Mouse (Mus musculus) CH12.LX (cell line): ENCODE measurements around the gene Pex19. TPM values are rescaled to one million over a fixed set of nuclear protein-coding genes. Genes with fewer than 3 reads are reported as not detected.

Experiments used
- DNase-seq: peaks from one replicate; pipeline ENCODE4 v3.0.0-alpha.2; 2013; ENCODE audit errors: extremely low read depth
- H3K27ac ChIP-seq: 2 replicates; pipeline ENCODE4 v1.5.1; 2012; ENCODE audit warnings: low read depth, mild to moderate bottlenecking, control low read depth, moderate library complexity; ENCODE audit not compliant: insufficient read depth
- H3K27me3 ChIP-seq: replicated peaks from 2 replicates; pipeline ENCODE3; 2012; ENCODE audit warnings: inconsistent platforms
- H3K36me3 ChIP-seq, 2 experiments: replicated peaks in 1 of 2; 2 replicates each; pipeline versions ENCODE3 to v1.6.1; 2012; ENCODE audit warnings: inconsistent platforms in 1 of 2, low read length in 1 of 2, mild to moderate bottlenecking in 1 of 2, mixed read lengths in 1 of 2, moderate library complexity in 1 of 2; ENCODE audit not compliant: control insufficient read depth in 1 of 2, insufficient read depth in 1 of 2
- H3K4me1 ChIP-seq, 2 experiments: 2 replicates each; pipeline ENCODE4 v1.6.1; 2012; ENCODE audit warnings: inconsistent platforms in 1 of 2, moderate library complexity in 1 of 2; ENCODE audit not compliant: insufficient read depth in 2 of 2, control insufficient read depth in 1 of 2
- H3K4me2 ChIP-seq: 2 replicates; pipeline ENCODE4 v1.6.1; 2012; ENCODE audit warnings: low read depth, mild to moderate bottlenecking, control low read depth; ENCODE audit not compliant: poor library complexity, insufficient read depth, severe bottlenecking
- H3K4me3 ChIP-seq, 3 experiments: fragments of 150-350 bp in 1 of 3; sonication (generic) in 1 of 3; replicated peaks in 1 of 3; 2 replicates each; pipeline versions ENCODE3 to v1.5.1; 2011 to 2012; ENCODE audit warnings: low read depth in 2 of 3, low read length in 2 of 3, mild to moderate bottlenecking in 2 of 3, moderate library complexity in 2 of 3, control low read depth in 1 of 3, improper control_type of control experiment in 1 of 3, inconsistent platforms in 1 of 3, mixed read lengths in 1 of 3; ENCODE audit not compliant: poor library complexity in 1 of 3
- H3K79me2 ChIP-seq: replicated peaks from 2 replicates; pipeline ENCODE4 v1.6.1; 2012; ENCODE audit warnings: mild to moderate bottlenecking, moderate library complexity; ENCODE audit not compliant: control insufficient read depth, poor library complexity, insufficient read depth, severe bottlenecking; ENCODE audit errors: extremely low read depth
- H3K9ac ChIP-seq: 2 replicates; pipeline ENCODE4 v1.6.1; 2012; ENCODE audit warnings: low read depth, mild to moderate bottlenecking, control low read depth, moderate library complexity; ENCODE audit not compliant: insufficient read depth
- H3K9me3 ChIP-seq: replicated peaks from 2 replicates; pipeline ENCODE3; 2012; ENCODE audit warnings: low read length, inconsistent platforms, mixed read lengths
- CTCF ChIP-seq, 2 experiments: IDR thresholded peaks in 1 of 2; conservative IDR thresholded peaks in 1 of 2; 2 replicates each; pipeline ENCODE4 v1.5.1; 2011 to 2012; ENCODE audit warnings: low read depth in 2 of 2, low read length in 2 of 2, improper control_type of control experiment in 1 of 2, inconsistent platforms in 1 of 2, mild to moderate bottlenecking in 1 of 2, moderate library complexity in 1 of 2
- EP300 ChIP-seq: IDR thresholded peaks from 2 replicates; pipeline ENCODE4 v1.6.1; 2011; ENCODE audit warnings: low read length, improper control_type of control experiment
- JUN ChIP-seq: IDR thresholded peaks from 2 replicates; pipeline ENCODE4 v1.6.1; 2011; ENCODE audit warnings: low read depth, mild to moderate bottlenecking, low read length, improper control_type of control experiment, moderate library complexity; ENCODE audit not compliant: insufficient read depth
- KAT2A ChIP-seq: IDR thresholded peaks from 2 replicates; pipeline ENCODE4 v1.6.1; 2012; ENCODE audit warnings: low read length, improper control_type of control experiment, inconsistent platforms; ENCODE audit not compliant: insufficient replicate concordance
- MAFK ChIP-seq: IDR thresholded peaks from 2 replicates; pipeline ENCODE4 v1.6.1; 2011; ENCODE audit warnings: low read length, improper control_type of control experiment; ENCODE audit not compliant: insufficient replicate concordance
- MAX ChIP-seq: IDR thresholded peaks from 2 replicates; pipeline ENCODE4 v1.6.1; 2011; ENCODE audit warnings: low read length, improper control_type of control experiment
- MAZ ChIP-seq: IDR thresholded peaks from 2 replicates; pipeline ENCODE4 v1.6.1; 2012; ENCODE audit warnings: low read depth, mild to moderate bottlenecking, inconsistent platforms, low read length, improper control_type of control experiment, moderate library complexity
- MEF2A ChIP-seq: IDR thresholded peaks from 2 replicates; pipeline ENCODE4 v1.6.1; 2014; ENCODE audit warnings: low read depth, mild to moderate bottlenecking, inconsistent platforms, low read length, improper control_type of control experiment, borderline replicate concordance
- MXI1 ChIP-seq: IDR thresholded peaks from 2 replicates; pipeline ENCODE4 v1.6.1; 2011; ENCODE audit warnings: mild to moderate bottlenecking, low read depth, low read length, improper control_type of control experiment
- NELFE ChIP-seq: IDR thresholded peaks from 2 replicates; pipeline ENCODE4 v1.6.1; 2011; ENCODE audit warnings: low read depth, low read length, improper control_type of control experiment
- PAX5 ChIP-seq: IDR thresholded peaks from 2 replicates; pipeline ENCODE4 v1.6.1; 2012; ENCODE audit warnings: low read length, inconsistent platforms, mixed read lengths
- RAD21 ChIP-seq: IDR thresholded peaks from 2 replicates; pipeline ENCODE4 v1.6.1; 2011; ENCODE audit warnings: low read depth, mild to moderate bottlenecking, low read length, improper control_type of control experiment, moderate library complexity
- SMC3 ChIP-seq: IDR thresholded peaks from 2 replicates; pipeline ENCODE4 v1.6.1; 2011; ENCODE audit warnings: low read depth, low read length, improper control_type of control experiment
- USF2 ChIP-seq: conservative IDR thresholded peaks from 2 replicates; pipeline ENCODE4 v1.6.1; 2011; ENCODE audit warnings: low read depth, low read length, improper control_type of control experiment
- ZKSCAN1 ChIP-seq: IDR thresholded peaks from 2 replicates; pipeline ENCODE4 v1.6.1; 2012; ENCODE audit warnings: low read depth, inconsistent platforms, low read length, improper control_type of control experiment, borderline replicate concordance
- ZMIZ1 ChIP-seq: IDR thresholded peaks from 2 replicates; pipeline ENCODE4 v1.6.1; 2012; ENCODE audit warnings: low read depth, mild to moderate bottlenecking, inconsistent platforms, low read length, improper control_type of control experiment
- ZNF384 ChIP-seq: IDR thresholded peaks from 2 replicates; pipeline ENCODE4 v1.6.1; 2012; ENCODE audit warnings: low read depth, low read length, improper control_type of control experiment, inconsistent platforms
- dilution Hi-C: fragments of 300-500 bp; cut with MboI; formaldehyde crosslinking; loops from 2 replicates; pipeline ENCODE4 v1.14.3; 2020; ENCODE audit warnings: low sequenced_read_pairs; ENCODE audit not compliant: extremely low pct_unique_long_range_greater_than_20kb, extremely low pct_ligation_motif_present
- in situ Hi-C: fragments of 300-500 bp; cut with MboI; formaldehyde crosslinking; loops from 3 replicates; pipeline ENCODE4 v1.14.3; 2019; ENCODE audit warnings: low sequenced_read_pairs, low pct_ligation_motif_present, low pct_unique_long_range_greater_than_20kb, mixed read lengths
- polyA plus RNA-seq: library from polyadenylated mRNA; unstranded; fragments of >175 nt; gene quantifications from 2 replicates; pipeline ENCODE4 v1.2.1, GENCODE M21; 2012; ENCODE audit warnings: low read depth; ENCODE audit not compliant: insufficient read length
- total RNA-seq, 2 experiments: library from RNA; depleted of rRNA; stranded (reverse); fragments of 300-350 nt in 1 of 2; fragments of >200 nt in 1 of 2; gene quantifications; 2 replicates each; pipeline ENCODE4 v1.2.3; 2012 to 2014

Gene Pex19
- total and polyA plus RNA-seq, 3 experiments, result 43.5 to 58.2 (median 53.6) TPM

DNA sequence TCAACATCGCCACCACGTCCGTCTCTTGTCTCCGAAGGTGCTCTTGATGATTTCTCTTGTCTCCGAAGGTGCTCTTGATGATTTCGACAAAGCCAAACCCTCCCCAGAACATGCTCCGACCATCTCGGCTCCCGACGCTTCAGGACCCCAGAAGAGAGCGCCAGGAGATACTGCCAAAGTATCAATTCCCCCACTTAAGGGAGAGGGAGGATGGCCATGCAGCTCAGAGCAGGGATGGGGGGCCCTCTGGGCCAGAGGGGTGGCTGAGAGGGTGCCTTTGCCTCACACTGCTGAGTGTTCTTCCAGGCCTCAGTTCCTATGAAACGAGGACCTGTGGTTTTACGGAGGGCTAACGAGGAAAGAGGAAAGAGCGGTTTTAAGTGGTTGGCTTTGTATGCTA, 2.0 kb downstream of the Pex19 start:
- H3K36me3 ChIP-seq, result peaks cover 37 to 52% of the 10 kb centered on the region in 2 experiments
- H3K4me3 ChIP-seq, result no peak overlapping the region
- H3K9ac ChIP-seq, result no peak overlapping the region
- no peaks in the 10 kb centered on the region for H3K9me3 ChIP-seq
- H3K79me2 ChIP-seq, result peaks cover 8% of the 10 kb centered on the region
- no peaks in the 10 kb centered on the region for H3K27me3 ChIP-seq
- peaks cover 3 to 18% of the 10 kb centered on the region in 2 experiments for H3K4me1 ChIP-seq
- DNase-seq, result no peak
- in situ Hi-C loops, result no loop called here
- no peak overlapping the region for H3K27ac ChIP-seq
- H3K4me2 ChIP-seq, result no peak overlapping the region
- no peak for TF ChIP-seq USF2
- TF ChIP-seq NELFE, result no peak
- TF ChIP-seq RAD21, result no peak
- no peak for TF ChIP-seq ZMIZ1
- no peak for TF ChIP-seq MEF2A
- TF ChIP-seq KAT2A, result no peak
- TF ChIP-seq PAX5, result no peak
- no peak for TF ChIP-seq MXI1
- no peak for TF ChIP-seq EP300
- TF ChIP-seq JUN, result no peak
- no peak for TF ChIP-seq MAX
- TF ChIP-seq ZKSCAN1, result no peak
- TF ChIP-seq ZNF384, result no peak
- TF ChIP-seq, all 38 proteins: peak for 0
- dilution Hi-C loops, result no loop called here

DNA sequence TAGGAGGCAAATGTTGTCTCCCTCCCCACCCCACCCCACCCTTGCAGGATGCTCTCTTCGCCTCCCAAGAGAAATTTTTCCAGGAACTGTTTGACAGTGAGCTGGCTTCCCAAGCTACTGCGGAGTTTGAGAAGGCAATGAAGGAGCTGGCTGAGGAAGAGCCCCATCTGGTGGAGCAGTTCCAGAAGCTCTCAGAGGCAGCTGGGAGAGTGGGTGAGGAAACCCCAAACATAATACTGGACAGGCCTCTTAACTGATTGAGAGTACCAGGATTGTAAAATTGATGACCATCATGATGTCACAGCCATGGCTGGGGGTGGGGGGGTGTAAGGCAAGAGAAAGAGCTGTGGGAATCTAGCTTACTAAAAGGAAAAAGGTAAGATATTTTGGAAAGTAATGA, 2.6 kb downstream of the Pex19 start:
- H3K9me3 ChIP-seq, result no peaks in the 10 kb centered on the region
- peaks cover 40 to 54% of the 10 kb centered on the region in 2 experiments for H3K36me3 ChIP-seq
- H3K4me2 ChIP-seq, result no peak overlapping the region
- peaks cover 3 to 18% of the 10 kb centered on the region in 2 experiments for H3K4me1 ChIP-seq
- peaks cover 8% of the 10 kb centered on the region for H3K79me2 ChIP-seq
- TF ChIP-seq MAFK, result no peak
- peak; percentile 6 for TF ChIP-seq RAD21
- TF ChIP-seq NELFE, result no peak
- TF ChIP-seq CTCF (conservative IDR thresholded peaks at IDR 0.05 in 1 of 2, IDR thresholded peaks at IDR 0.05 in 1 of 2; ENCODE audit: low read depth in 2 of 2, low read length in 2 of 2), result peak in 1 of 2 experiments; percentile 48; a peak in 2 of 4 replicates
- no peak for TF ChIP-seq MAZ
- peak; percentile 25; the same call in 1 of the 2 replicates for TF ChIP-seq SMC3
- H3K27me3 ChIP-seq, result no peaks in the 10 kb centered on the region
- dilution Hi-C loops, result no loop called here
- H3K27ac ChIP-seq, result no peak overlapping the region
- no peak overlapping the region for H3K9ac ChIP-seq
- in situ Hi-C loops, result no loop called here
- no peak for DNase-seq
- no peak overlapping the region for H3K4me3 ChIP-seq
